Mouse (Mus musculus) limb, embryonic 12.5 days (tissue): ENCODE data around the gene Prlhr. TPM values are rescaled to one million over a fixed set of nuclear protein-coding genes. Genes with fewer than 3 reads are reported as not detected.

Experiments
- ATAC-seq: fragments of 200-750 bp; cut with Nextera tagmentation; 2 replicates; pipeline ENCODE4 v1.8.0; 2017; ENCODE audit warnings: low read depth, moderate TSS enrichment; ENCODE audit not compliant: insufficient number of reproducible peaks, insufficient read depth, low FRiP score, low TSS enrichment
- H3K27ac ChIP-seq: fragments of 300-500 bp; sonication (generic); 2 replicates; pipeline ENCODE4 v1.5.1; 2016; ENCODE audit warnings: mild to moderate bottlenecking, moderate library complexity
- H3K27me3 ChIP-seq: fragments of 300-500 bp; sonication (generic); 2 replicates; pipeline ENCODE4 v1.6.1; 2016; ENCODE audit warnings: mild to moderate bottlenecking, moderate library complexity
- H3K36me3 ChIP-seq: fragments of 300-500 bp; sonication (generic); 2 replicates; pipeline ENCODE4 v1.6.1; 2016; ENCODE audit warnings: mild to moderate bottlenecking, moderate library complexity
- H3K4me1 ChIP-seq: fragments of 300-500 bp; sonication (generic); replicated peaks from 2 replicates; pipeline ENCODE4 v1.6.1; 2016
- H3K4me2 ChIP-seq: fragments of 300-500 bp; sonication (generic); 2 replicates; pipeline ENCODE4 v1.6.1; 2016; ENCODE audit warnings: mild to moderate bottlenecking, moderate library complexity
- H3K4me3 ChIP-seq: fragments of 300-500 bp; sonication (generic); replicated peaks from 2 replicates; pipeline ENCODE4 v1.5.1; 2016; ENCODE audit warnings: mild to moderate bottlenecking
- H3K9ac ChIP-seq: fragments of 300-500 bp; sonication (generic); replicated peaks from 2 replicates; pipeline ENCODE4 v1.6.1; 2016; ENCODE audit warnings: mild to moderate bottlenecking, moderate library complexity
- H3K9me3 ChIP-seq: fragments of 300-500 bp; sonication (generic); 2 replicates; pipeline ENCODE4 v1.6.1; 2016; ENCODE audit warnings: mild to moderate bottlenecking, moderate library complexity
- WGBS: fragments of 180-500 bp; shearing (Covaris S2); methylation state at CpG from one replicate; pipeline ENCODE4 v1.1.7; 2016; 5-methylcytosine and 5-hydroxymethylcytosine counted together
- polyA plus RNA-seq: library from polyadenylated mRNA; unstranded; fragments of >200 nt; fragmentation: Nextera tagmentation; extraction: Ambion mirVana; gene quantifications from 2 replicates; pipeline ENCODE4 v1.2.1, GENCODE M21; 2016

Gene Prlhr
- polyA plus RNA-seq, 1 experiment from 2014 or later, result not detected

DNA sequence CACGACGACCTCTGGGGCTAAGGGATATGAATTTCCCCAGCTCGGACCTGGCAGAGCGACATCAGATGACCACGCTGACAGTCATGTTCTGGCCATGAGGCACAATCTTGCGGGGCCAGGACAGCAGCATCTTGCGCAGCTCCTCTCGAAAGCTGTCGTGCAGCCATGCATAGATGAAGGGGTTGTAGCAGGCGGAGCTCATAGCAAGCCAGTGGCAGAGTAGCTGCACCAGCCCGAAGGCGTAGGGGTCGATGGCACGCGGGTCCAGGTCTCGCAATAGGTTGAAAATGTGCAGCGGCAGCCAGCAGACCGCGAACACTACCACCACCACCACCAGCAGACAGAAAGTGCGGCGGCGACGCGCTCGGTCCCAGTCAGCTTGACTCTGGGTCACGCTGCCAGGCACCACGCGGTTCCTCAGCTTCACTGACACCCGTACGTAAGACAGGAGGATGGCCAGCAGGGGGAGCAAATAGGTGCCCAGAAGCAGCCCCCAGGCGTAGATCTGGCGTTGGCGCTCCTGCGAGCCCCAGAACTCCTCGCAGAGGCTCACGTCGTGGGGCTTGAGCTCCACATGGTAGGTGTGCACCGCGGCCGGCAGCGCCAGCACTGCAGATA, 1.0 kb downstream of the Prlhr start:
- Histone ChIP-seq H3K4me1 (peaks cover 14% of the 10 kb centered on the region), H3K9me3 (no peaks in the 10 kb centered on the region), H3K27me3 (peaks cover 47% of the 10 kb centered on the region), H3K4me2 (peak overlapping the region; percentile 54), H3K9ac (no peak overlapping the region), H3K36me3 (no peaks in the 10 kb centered on the region), H3K4me3 (peak overlapping the region; percentile 31), H3K27ac (no peak overlapping the region)
- WGBS, result 2% methylated on average over 41 of the region's 41 CpGs
- no peak for ATAC-seq

DNA sequence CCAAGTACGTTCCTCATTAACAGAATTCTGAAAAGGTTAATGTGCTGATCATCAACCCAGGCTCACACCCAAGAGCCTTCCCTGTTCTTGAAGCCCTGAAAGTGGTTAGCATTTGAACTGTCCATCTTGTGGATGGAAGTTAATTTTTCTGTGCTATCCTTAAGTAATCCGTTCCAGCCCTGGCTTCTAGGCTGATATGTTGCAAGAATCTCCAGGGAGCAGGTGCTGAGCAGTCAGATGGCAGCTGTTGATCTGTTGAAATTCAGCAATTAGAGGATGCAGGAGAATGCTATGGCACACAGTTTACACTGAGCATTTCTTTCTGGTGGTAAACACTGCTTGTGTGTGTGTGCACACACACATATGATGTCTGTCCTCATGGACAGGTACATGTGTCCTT, 2.4 kb downstream of the Prlhr start:
- ATAC-seq, result no peak
- Histone ChIP-seq H3K36me3 (no peaks in the 10 kb centered on the region), H3K9ac (no peak overlapping the region), H3K27me3 (peaks cover 47% of the 10 kb centered on the region), H3K9me3 (no peaks in the 10 kb centered on the region), H3K4me1 (peaks cover 14% of the 10 kb centered on the region), H3K4me3 (no peak overlapping the region), H3K4me2 (no peak overlapping the region), H3K27ac (no peak overlapping the region)
- 70% methylated on average over 2 of the region's 2 CpGs for WGBS

DNA sequence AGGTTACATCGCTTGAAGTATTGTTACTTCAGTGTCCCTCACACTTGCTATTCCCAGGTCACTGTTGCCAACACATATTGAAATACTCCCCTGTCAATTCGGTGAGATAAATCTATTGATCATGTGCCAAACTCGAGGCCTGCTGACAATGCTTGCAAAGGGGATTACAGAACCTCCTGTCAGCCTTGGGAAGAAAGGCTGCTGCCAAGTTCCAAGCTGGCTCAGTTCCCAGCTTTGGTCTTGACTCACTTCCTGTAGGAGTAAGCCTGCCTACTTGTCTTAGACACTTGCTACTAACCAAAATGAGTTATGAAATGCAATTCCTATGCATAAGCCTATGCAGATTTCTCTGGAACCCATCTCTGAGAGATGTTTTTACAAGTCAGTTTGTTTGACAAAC, 4.2 kb downstream of the Prlhr start:
- Histone ChIP-seq H3K9me3 (no peaks in the 10 kb centered on the region), H3K27me3 (peaks cover 40% of the 10 kb centered on the region), H3K9ac (no peak overlapping the region), H3K27ac (no peak overlapping the region), H3K4me1 (peaks cover 14% of the 10 kb centered on the region), H3K4me2 (no peak overlapping the region), H3K36me3 (no peaks in the 10 kb centered on the region), H3K4me3 (no peak overlapping the region)
- ATAC-seq, result no peak
- 49% methylated on average over 3 of the region's 3 CpGs for WGBS

DNA sequence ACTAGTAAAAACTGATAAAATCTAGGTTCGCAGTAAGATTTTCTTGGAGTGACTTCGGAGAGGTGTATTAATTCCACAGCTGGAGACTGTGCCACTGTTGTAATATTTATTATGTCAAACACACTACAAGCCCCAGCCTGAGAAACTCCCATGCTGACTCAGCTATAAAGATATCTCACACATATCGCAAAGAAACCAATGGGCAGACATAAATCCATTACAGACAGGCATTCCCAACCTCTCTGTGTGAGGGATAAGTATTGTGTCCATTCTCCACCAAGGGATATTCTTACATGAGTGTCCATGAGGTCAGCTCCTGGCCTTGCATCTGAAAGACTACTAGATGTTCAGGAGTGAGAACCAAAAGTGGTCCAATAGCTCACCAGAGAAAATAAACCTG, 4.7 kb downstream of the Prlhr start:
- Histone ChIP-seq H3K27me3 (peaks cover 35% of the 10 kb centered on the region), H3K9ac (no peak overlapping the region), H3K27ac (no peak overlapping the region), H3K9me3 (no peaks in the 10 kb centered on the region), H3K4me2 (no peak overlapping the region), H3K36me3 (no peaks in the 10 kb centered on the region), H3K4me1 (peaks cover 14% of the 10 kb centered on the region), H3K4me3 (no peak overlapping the region)
- ATAC-seq, result no peak
- 81% methylated on average over 3 of the region's 3 CpGs for WGBS

DNA sequence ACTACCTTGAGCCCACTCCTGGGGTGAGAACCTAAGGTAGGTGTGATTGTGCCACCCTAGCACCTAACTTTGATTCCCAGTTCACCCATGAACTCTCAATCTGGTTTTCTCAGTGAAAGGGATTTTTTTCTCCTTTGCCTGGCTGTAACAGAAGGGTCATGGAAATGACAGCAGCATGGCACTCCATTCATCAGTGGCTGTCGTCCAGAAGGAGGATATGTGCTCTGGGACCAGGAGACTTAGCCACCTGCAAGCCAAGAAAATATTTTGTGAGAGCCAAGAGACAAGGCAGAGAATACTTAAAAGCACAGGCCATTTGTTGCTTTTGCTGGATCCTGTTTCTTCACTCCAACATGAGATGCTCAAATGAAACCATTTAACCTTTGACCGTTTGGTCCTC, 6.6 kb downstream of the Prlhr start:
- Histone ChIP-seq H3K4me1 (peaks cover 4% of the 10 kb centered on the region; the same call in 1 of the 2 replicates), H3K4me2 (no peak overlapping the region), H3K4me3 (no peak overlapping the region), H3K9me3 (no peaks in the 10 kb centered on the region), H3K36me3 (no peaks in the 10 kb centered on the region), H3K9ac (no peak overlapping the region), H3K27me3 (peaks cover 16% of the 10 kb centered on the region), H3K27ac (no peak overlapping the region)
- 58% methylated on average over 2 of the region's 2 CpGs for WGBS
- ATAC-seq, result no peak

DNA sequence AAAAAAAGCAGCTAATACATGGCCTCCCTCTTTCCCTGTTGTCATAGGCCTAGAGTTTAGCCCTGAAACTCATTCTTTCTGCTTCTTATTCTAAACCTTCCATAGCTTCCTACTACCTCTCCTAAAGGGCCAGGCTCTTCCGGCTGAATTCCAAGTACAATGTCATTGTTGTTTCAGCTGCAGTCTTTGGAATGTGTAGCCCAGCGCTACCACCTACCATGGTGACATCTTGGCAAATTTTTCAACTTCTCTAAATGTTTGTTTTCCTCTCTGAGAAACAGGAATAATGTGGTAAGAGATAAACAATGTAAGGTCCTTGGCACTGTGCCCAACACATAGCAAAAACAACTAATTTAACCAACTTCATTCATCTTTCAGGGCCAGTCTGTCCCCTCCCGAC, 8.4 kb downstream of the Prlhr start:
- Histone ChIP-seq H3K9me3 (no peaks in the 10 kb centered on the region), H3K4me3 (no peak overlapping the region), H3K36me3 (no peaks in the 10 kb centered on the region), H3K9ac (no peak overlapping the region), H3K27ac (no peak overlapping the region), H3K4me2 (no peak overlapping the region), H3K4me1 (no peaks in the 10 kb centered on the region), H3K27me3 (peaks cover 3% of the 10 kb centered on the region; the same call in 1 of the 2 replicates)
- no peak for ATAC-seq
- 75% methylated on average over 3 of the region's 3 CpGs for WGBS

DNA sequence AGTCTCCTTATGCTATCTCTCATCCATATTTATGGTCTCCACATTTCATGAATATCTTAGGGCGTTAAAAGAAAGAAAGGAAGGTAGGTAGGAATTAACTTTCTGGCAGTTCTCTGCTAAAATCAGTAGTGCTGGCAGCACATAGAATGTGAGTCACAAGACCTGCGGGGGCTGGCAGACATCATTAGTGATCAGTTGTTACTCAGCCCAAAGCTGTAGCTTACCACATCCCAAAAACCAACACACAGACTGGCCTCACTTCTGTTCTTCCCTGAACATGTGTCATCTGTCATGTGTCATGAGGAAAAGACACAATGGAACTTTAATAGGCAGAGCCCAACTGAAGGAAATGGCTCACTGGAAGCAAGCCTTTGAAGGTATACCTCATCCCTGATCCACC, 9.0 kb downstream of the Prlhr start:
- no peak for ATAC-seq

DNA sequence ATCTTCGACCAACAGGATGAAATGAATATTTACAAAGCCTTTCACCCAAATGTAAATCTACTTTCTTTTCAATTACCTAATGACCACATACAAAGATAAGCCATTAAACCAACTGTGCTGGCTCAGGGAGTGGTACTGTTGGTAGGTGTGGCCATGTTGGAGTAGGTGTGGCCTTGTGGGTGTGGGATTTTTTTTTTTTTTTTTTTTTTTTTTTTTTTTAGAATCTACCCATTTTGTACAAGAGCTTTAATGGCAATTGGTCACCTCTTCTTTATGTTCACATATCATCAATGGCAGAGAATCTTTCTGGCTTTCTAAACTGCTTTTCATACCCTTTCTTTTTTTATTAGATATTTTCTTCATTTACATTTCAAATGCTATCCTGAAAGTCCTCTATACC, 12.3 kb downstream of the Prlhr start:
- Histone ChIP-seq H3K36me3 (no peaks in the 10 kb centered on the region), H3K4me1 (no peaks in the 10 kb centered on the region), H3K4me2 (no peak overlapping the region), H3K9me3 (no peaks in the 10 kb centered on the region), H3K4me3 (no peak overlapping the region), H3K9ac (no peak overlapping the region), H3K27ac (no peak overlapping the region), H3K27me3 (0 out of 2 replicates have a peak, but pooled peaks cover 3% of the 10 kb centered on the region)
- 85% methylated on average over 1 of the region's 1 CpGs for WGBS
- no peak for ATAC-seq

More for the DNA sequence above, 9.0 kb downstream of the Prlhr start:
- Histone ChIP-seq H3K4me1 (no peaks in the 10 kb centered on the region), H3K27ac (no peak overlapping the region), H3K4me2 (no peak overlapping the region), H3K27me3 (peaks cover 3% of the 10 kb centered on the region; the same call in 1 of the 2 replicates), H3K9me3 (no peaks in the 10 kb centered on the region), H3K36me3 (no peaks in the 10 kb centered on the region), H3K4me3 (no peak overlapping the region), H3K9ac (no peak overlapping the region)
- WGBS, result 81% methylated on average over 2 of the region's 2 CpGs

DNA sequence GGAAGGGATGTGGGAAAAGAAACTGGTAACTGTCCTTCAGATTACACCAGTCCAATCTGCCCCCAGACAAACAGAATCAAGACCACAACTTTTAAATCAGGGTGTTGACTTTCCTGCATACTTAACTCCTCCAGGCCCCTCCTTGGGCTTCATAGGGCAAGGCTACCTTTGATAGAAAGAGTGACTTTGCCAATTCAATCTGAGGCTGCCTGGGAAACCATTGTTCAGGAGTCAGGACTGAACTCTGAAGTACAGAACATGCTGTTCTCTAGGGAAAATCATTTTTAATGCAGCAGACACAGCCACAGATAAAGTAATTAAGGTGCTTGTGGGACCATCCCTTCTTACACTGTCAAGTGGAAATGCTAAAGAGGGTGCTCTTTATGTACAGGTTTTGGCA, 27.6 kb downstream of the Prlhr start:
- Histone ChIP-seq H3K4me2 (no peak overlapping the region), H3K36me3 (no peaks in the 10 kb centered on the region), H3K9me3 (no peaks in the 10 kb centered on the region), H3K4me3 (no peak overlapping the region), H3K27ac (no peak overlapping the region), H3K27me3 (no peaks in the 10 kb centered on the region), H3K4me1 (0 out of 2 replicates have a peak, but pooled peaks cover 5% of the 10 kb centered on the region), H3K9ac (no peak overlapping the region)
- no peak for ATAC-seq

DNA sequence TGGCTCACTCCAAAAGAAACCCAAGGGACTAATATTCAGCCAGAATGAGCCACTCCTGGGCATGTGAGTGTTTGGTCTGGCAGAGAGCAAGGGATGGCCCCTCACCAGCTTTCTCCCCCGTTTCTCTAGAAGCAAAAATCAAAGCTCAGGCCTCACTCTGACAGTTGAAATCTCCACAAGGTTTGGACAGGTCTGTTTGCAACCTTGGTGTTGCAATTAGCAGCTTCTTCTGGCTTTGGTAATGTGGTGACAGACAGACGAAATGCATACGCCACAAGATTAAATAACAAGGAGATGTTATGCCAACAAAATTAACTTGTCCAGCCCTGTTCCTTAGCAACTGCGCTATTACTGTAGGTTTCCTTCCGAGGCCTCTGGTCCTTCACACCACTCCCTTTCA, 28.0 kb downstream of the Prlhr start:
- H3K4me1 ChIP-seq, result 0 out of 2 replicates have a peak, but pooled peaks cover 5% of the 10 kb centered on the region
- H3K27me3 ChIP-seq, result no peaks in the 10 kb centered on the region
- no peak for ATAC-seq
- H3K9ac ChIP-seq, result no peak overlapping the region
- H3K9me3 ChIP-seq, result no peaks in the 10 kb centered on the region
- no peaks in the 10 kb centered on the region for H3K36me3 ChIP-seq
- H3K4me3 ChIP-seq, result no peak overlapping the region
- no peak overlapping the region for H3K4me2 ChIP-seq
- H3K27ac ChIP-seq, result no peak overlapping the region
- 53% methylated on average over 5 of the region's 5 CpGs for WGBS

DNA sequence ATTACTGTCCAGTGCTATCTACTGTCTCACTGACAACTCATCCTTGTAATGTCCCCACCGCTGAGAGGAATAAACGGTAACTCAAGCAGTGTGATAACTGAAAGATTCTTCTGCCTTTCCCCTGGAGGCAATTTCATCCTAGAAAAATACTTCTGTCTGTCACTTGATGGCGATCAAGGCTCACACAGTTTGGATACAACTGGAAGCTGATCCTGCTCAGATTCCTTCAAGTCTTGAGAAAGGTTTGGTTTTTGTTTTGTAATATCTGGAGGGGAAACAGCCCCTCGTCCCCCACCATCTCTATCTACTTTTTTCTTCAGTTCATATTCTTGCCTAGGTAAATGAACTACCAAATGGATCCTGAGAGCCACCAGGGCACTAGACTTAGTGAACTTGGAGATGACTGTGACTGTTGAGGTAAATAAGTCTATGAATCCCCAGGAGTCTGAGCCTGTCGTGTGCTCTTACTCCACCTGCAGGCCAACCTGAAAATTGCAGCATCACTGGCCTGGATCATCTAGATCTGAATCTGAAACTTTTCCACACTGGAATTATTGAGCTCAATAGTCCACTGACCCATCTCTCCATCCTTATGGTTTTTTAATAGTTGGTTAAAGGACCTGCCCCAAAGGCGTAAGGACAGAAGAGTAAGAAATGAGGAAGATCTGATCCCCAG, 30.4 kb downstream of the Prlhr start:
- Histone ChIP-seq H3K9ac (no peak overlapping the region), H3K9me3 (no peaks in the 10 kb centered on the region), H3K4me2 (no peak overlapping the region), H3K4me3 (no peak overlapping the region), H3K27me3 (no peaks in the 10 kb centered on the region; the same call in 1 of the 2 replicates), H3K4me1 (0 out of 2 replicates have a peak, but pooled peaks cover 5% of the 10 kb centered on the region), H3K27ac (no peak overlapping the region), H3K36me3 (no peaks in the 10 kb centered on the region)
- ATAC-seq, result no peak
- WGBS, result 53% methylated on average over 6 of the region's 6 CpGs
